Mouse (Mus musculus) frontal cortex, postnatal 14 days (tissue): ENCODE measurements around the gene Galnt18.

ENCODE experiments used
- DNase-seq, 2 experiments: peaks; one replicate each; pipeline ENCODE4 v3.0.0; 2022; ENCODE audit warnings: low spot score in 2 of 2

Galnt18 gene

GRCm38 (mm10) chr7:111563316-111564110 lies 216.3 kb downstream of the Galnt18 start:
- no peak for DNase-seq

- DNase-seq = no peak
Measured at GRCm38 (mm10) chr7:111560097-111560496, 219.7 kb downstream of the Galnt18 start.

GRCm38 (mm10) chr7:111559011-111559410 lies 220.8 kb downstream of the Galnt18 start:
- no peak for DNase-seq

- no peak for DNase-seq
Measured at GRCm38 (mm10) chr7:111550987-111551386, 228.8 kb downstream of the Galnt18 start.

- DNase-seq = peak in 1 of 2 experiments; percentile 32
Measured at GRCm38 (mm10) chr7:111547069-111547468, 232.7 kb downstream of the Galnt18 start.

GRCm38 (mm10) chr7:111545614-111546013 lies 234.2 kb downstream of the Galnt18 start:
- no peak for DNase-seq

GRCm38 (mm10) chr7:111537946-111538345 lies 241.8 kb downstream of the Galnt18 start:
- no peak for DNase-seq

GRCm38 (mm10) chr7:111534826-111535405 lies 244.9 kb downstream of the Galnt18 start:
- DNase-seq = no peak

GRCm38 (mm10) chr7:111528961-111529643 lies 250.7 kb downstream of the Galnt18 start:
- DNase-seq = no peak

- no peak for DNase-seq
Measured at GRCm38 (mm10) chr7:111528462-111528861, 251.3 kb downstream of the Galnt18 start.

GRCm38 (mm10) chr7:111520881-111521280 lies 258.9 kb downstream of the Galnt18 start:
- DNase-seq = no peak

- no peak for DNase-seq
Measured at GRCm38 (mm10) chr7:111518581-111519242, 261.1 kb downstream of the Galnt18 start.

- DNase-seq = no peak
Measured at GRCm38 (mm10) chr7:111516882-111517281, 262.9 kb downstream of the Galnt18 start.

GRCm38 (mm10) chr7:111515471-111515870 lies 264.3 kb downstream of the Galnt18 start:
- DNase-seq = no peak

GRCm38 (mm10) chr7:111509167-111509854 lies 270.5 kb downstream of the Galnt18 start:
- DNase-seq = no peak

- DNase-seq = no peak
Measured at GRCm38 (mm10) chr7:111500616-111501015, 279.2 kb downstream of the Galnt18 start.

- DNase-seq = no peak
Measured at GRCm38 (mm10) chr7:111499255-111499790, 280.5 kb downstream of the Galnt18 start.

- no peak for DNase-seq
Measured at GRCm38 (mm10) chr7:111497191-111497590, 282.6 kb downstream of the Galnt18 start.

- DNase-seq = no peak
Measured at GRCm38 (mm10) chr7:111492242-111492949, 287.4 kb downstream of the Galnt18 start.

GRCm38 (mm10) chr7:111491566-111491965 lies 288.2 kb downstream of the Galnt18 start:
- no peak for DNase-seq
